Mouse (Mus musculus) cerebellum, adult 2 months (tissue): ENCODE data around the gene Homer2. TPM values are rescaled to one million over a fixed set of nuclear protein-coding genes. Genes with fewer than 3 reads are reported as not detected.

ENCODE experiments used
- DNase-seq, 2 experiments: peaks; one replicate each; pipeline ENCODE4 v3.0.0; 2021
- H3K27ac ChIP-seq: fragments of 200-500 bp; 2 replicates; pipeline ENCODE4 v1.5.1; 2012; ENCODE audit warnings: low read length, control low read depth, inconsistent platforms; ENCODE audit not compliant: insufficient read depth
- H3K27me3 ChIP-seq: fragments of 200-500 bp; 2 replicates; pipeline ENCODE4 v1.6.1; 2012; ENCODE audit warnings: inconsistent platforms, mild to moderate bottlenecking, low read length, moderate library complexity; ENCODE audit not compliant: control insufficient read depth, insufficient read depth
- H3K4me1 ChIP-seq: fragments of 200-500 bp; 2 replicates; pipeline ENCODE4 v1.6.1; 2011; ENCODE audit warnings: low read length; ENCODE audit not compliant: control insufficient read depth, insufficient read depth
- H3K4me3 ChIP-seq: fragments of 200-500 bp; replicated peaks from 2 replicates; pipeline ENCODE3; 2011; ENCODE audit warnings: mild to moderate bottlenecking, low read depth, low read length, control low read depth; ENCODE audit not compliant: insufficient read depth
- CTCF ChIP-seq: fragments of 200-500 bp; IDR thresholded peaks from 2 replicates; pipeline ENCODE4 v1.5.1; 2011; ENCODE audit warnings: low read depth, mild to moderate bottlenecking, control low read depth, low read length, moderate library complexity, borderline replicate concordance; ENCODE audit not compliant: insufficient read depth
- POLR2A ChIP-seq: fragments of 200-500 bp; IDR thresholded peaks from 2 replicates; pipeline ENCODE4 v1.6.1; 2011; ENCODE audit warnings: low read length, control low read depth, borderline replicate concordance; ENCODE audit not compliant: insufficient read depth
- WGBS: fragments of 180-500 bp; shearing (Covaris S2); methylation state at CpG from one replicate; pipeline ENCODE4 v1.1.7; 2018; 5-methylcytosine and 5-hydroxymethylcytosine counted together
- polyA plus RNA-seq: library from polyadenylated mRNA; depleted of rRNA; stranded (reverse); fragments of >200 nt; gene quantifications from 2 replicates; pipeline ENCODE4 v1.2.3, GENCODE M21; 2012

Gene Homer2
- polyA plus RNA-seq, 1 experiment, result 10.0 TPM

DNA sequence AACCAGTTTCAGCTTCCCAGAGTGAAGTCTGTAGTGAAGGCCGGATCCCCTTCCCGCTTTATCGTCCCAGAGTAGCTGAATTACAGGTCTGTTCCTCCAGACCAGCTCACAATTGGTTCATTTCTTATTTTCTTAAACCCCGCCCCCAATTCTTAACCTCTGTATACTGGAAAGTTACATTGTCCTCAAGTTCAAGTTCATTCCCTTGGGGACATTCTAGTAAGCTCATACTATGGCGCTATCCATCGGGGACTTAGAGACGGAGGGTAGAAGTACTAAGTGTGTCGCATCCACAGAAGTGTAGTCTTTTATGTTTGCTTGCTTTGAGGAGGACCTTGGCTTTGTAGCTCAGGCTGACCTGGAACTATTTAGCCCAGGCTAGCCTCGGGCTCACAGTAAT is 133.5 kb downstream of the Homer2 start:
- TF ChIP-seq POLR2A (no peak), CTCF (no peak)
- 94% methylated on average over 9 of the region's 9 CpGs for WGBS
- peaks cover 11% of the 10 kb centered on the region for H3K4me1 ChIP-seq

DNA sequence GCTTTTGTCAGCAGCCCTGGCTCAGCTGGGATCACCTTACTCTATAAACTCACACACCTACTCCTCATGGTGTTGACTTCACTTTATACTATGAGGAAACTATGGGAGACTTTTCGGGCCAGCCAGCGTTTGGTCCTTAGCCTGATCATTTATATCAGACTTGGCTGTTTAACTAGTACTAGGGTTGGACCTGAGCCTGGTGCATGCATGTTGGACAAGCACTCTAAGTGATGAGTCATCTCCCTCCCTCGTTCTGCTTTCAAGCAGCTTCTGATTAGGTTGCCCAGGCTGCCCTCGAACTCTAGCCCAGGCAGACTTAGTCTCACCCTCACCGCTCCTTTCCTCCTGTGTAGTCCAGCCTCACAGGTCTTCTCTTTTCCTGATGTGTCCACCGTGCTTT is 133.9 kb downstream of the Homer2 start:
- H3K27me3 ChIP-seq, result no peaks in the 10 kb centered on the region
- peak in 1 of 2 experiments; percentile 68 for DNase-seq
- TF ChIP-seq POLR2A (no peak), CTCF (no peak)
- 39% methylated on average over 6 of the region's 6 CpGs for WGBS
- H3K27ac ChIP-seq, result no peak overlapping the region
- H3K4me1 ChIP-seq, result peaks cover 11% of the 10 kb centered on the region
- H3K4me3 ChIP-seq, result no peak overlapping the region

More for the DNA sequence above, 133.5 kb downstream of the Homer2 start:
- DNase-seq, result no peak
- H3K4me3 ChIP-seq, result no peak overlapping the region
- no peak overlapping the region for H3K27ac ChIP-seq
- H3K27me3 ChIP-seq, result no peaks in the 10 kb centered on the region

DNA sequence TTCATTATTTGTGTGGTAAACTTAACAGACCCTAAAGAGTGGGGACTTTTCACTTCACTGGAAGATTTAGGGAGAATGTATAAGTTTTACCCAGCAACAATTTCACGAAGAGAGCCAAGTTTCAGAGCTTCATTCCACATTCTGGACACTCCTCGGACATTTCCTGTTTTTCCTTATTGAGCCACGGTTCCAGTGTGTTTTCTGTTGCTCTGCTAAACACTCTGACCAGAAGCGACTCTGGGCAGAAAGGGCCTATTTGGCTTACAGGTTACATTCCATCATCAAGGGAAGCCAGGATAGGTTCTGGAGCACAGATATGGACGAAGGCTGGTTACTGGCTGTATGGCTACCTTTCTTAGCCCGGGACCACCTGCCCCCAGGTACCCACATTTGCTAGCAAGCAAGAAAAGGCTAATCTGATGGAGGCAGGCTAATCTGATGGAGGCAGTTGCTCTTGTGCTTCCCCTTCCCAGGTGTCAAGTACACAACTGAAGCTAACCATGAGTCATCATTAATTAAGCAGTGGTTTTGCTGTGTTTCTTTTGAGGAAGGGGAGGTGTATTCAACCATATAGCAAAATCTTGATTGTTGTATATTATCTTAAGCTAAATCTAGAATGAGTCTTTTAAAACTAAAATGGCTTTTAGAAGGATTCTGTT is 134.6 kb downstream of the Homer2 start:
- no peak for TF ChIP-seq POLR2A
- no peak for TF ChIP-seq CTCF
- DNase-seq, result no peak
- WGBS, result 44% methylated on average over 6 of the region's 6 CpGs
- Histone ChIP-seq H3K4me1 (peaks cover 11% of the 10 kb centered on the region), H3K27ac (no peak overlapping the region), H3K27me3 (no peaks in the 10 kb centered on the region), H3K4me3 (peak overlapping the region; percentile 31)

DNA sequence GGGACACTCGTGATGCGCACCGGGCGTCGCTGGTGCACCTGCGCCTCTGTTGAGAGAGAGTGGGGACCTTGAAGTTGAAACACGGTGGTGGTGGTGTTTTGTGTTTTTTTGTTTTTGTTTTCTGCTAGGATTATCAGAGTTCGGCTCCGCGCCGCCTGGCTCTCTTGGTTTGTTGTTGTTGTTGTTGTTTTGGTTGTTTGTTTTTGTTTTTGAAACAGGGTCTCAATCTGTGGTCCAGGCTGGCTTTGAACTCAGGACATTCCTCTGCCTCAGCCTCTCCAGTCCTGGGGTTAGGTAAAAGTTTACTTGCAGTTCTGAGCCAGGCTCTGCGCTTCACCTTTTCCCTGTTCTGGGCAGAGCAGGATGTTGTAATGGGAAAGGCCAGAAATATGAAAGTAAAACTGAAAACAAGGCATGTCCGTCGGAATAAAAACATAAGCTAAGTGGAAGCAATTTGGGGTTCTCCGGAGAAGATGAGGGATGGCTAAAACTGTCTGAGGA is 135.3 kb downstream of the Homer2 start:
- peak overlapping the region; percentile 58 for H3K4me3 ChIP-seq
- TF ChIP-seq POLR2A (no peak), CTCF (no peak)
- no peak for DNase-seq
- H3K4me1 ChIP-seq, result peaks cover 11% of the 10 kb centered on the region
- peak overlapping the region; percentile 80 for H3K27ac ChIP-seq
- no peaks in the 10 kb centered on the region for H3K27me3 ChIP-seq
- 8% methylated on average over 15 of the region's 15 CpGs for WGBS

DNA sequence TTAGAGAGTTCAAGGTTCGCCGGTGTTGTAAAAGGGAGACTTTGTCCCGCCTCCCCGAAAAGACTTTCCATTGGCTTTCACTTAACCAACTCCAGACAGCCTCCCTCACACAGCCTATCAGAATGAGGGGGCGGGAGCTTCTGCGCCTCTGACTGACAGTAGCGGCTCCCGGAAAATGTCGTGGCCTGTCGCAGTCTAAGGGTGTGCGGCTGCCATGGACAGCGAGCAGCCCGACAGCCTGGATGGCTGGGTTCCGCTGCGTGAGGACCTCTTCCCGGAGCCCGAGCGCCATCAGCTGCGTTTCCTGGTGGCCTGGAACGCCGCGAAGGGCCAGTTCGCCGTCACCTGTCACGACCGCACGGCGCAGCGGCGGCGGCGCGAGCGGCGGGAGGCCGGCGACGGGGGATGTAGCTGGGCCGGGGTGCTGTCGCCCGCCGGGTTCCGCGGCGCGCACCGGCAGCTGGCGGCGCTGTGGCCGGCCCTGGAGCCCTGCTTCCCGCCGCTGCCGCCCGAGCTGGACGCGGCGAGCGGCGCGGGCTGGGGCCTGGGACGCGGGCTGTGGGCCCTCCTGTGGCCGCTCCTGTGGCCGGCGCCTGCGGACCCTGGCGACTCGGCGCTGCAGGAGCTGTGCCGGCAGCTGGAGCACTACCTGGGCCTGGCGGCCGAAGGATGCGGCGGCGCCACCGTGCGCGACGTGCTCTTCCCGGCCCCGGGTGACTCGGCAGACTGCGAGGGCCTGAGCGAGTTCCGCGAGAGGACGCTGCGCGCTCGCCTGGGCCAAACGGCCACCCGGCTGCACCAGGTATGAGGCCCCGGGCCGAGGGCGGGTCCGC is 136.0 kb downstream of the Homer2 start, which contains the start of gene Whamm:
TSS of gene Whamm (plus strand) at position 159 of the 833 bp plus-strand sequence.
- TF ChIP-seq CTCF, result peak; percentile 32; the same call in 1 of the 2 replicates
- TF ChIP-seq POLR2A, result peak; percentile 88
- Histone ChIP-seq H3K4me3 (peak within 1 kb of the TSS; percentile 58), H3K4me1 (peaks cover 11% of the 10 kb centered on the region), H3K27me3 (no peaks in the 10 kb centered on the region), H3K27ac (peak within 1 kb of the TSS; percentile 80)
- DNase-seq, result peak; percentile 92 to 95
- WGBS, result 2% methylated on average over 95 of the region's 96 CpGs

DNA sequence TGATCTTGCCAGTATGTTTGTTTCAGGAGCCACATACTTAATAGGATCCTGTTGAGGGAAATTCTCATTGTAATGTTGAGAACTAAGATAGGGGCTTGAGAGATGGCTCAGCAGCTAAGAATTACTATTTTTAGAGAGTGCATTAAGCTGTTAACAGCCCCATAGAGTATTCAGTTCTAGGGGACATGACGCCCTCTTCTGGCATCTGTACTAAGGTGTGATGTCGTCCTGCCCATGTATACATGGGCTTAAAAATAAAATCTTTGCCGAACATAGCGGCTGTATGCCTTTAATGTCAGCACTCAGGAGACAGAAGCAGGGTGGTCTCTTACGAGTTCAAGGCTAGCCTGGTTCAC is 136.6 kb downstream of the Homer2 start:
- Histone ChIP-seq H3K27ac (no peak overlapping the region), H3K4me1 (peaks cover 11% of the 10 kb centered on the region), H3K27me3 (no peaks in the 10 kb centered on the region), H3K4me3 (peak overlapping the region; percentile 28)
- no peak for DNase-seq
- 2% methylated on average over 5 of the region's 5 CpGs for WGBS
- TF ChIP-seq CTCF, result peak; percentile 26; the same call in 1 of the 2 replicates
- no peak for TF ChIP-seq POLR2A

GRCm38 (mm10) chr7:81570271-81570670 is 137.1 kb downstream of the Homer2 start:
- H3K27me3 ChIP-seq, result no peaks in the 10 kb centered on the region
- no peak for DNase-seq
- TF ChIP-seq CTCF (no peak), POLR2A (no peak)

GRCm38 (mm10) chr7:81569851-81570250 is 137.5 kb downstream of the Homer2 start:
- Histone ChIP-seq H3K4me1 (peaks cover 11% of the 10 kb centered on the region), H3K27me3 (no peaks in the 10 kb centered on the region), H3K4me3 (no peak overlapping the region), H3K27ac (no peak overlapping the region)
- TF ChIP-seq CTCF (no peak), POLR2A (no peak)
- WGBS, result 98% methylated on average over 1 of the region's 1 CpGs
- DNase-seq, result no peak

More at GRCm38 (mm10) chr7:81570271-81570670, 137.1 kb downstream of the Homer2 start:
- H3K4me3 ChIP-seq, result no peak overlapping the region
- WGBS, result 96% methylated on average over 3 of the region's 3 CpGs
- peaks cover 11% of the 10 kb centered on the region for H3K4me1 ChIP-seq
- H3K27ac ChIP-seq, result no peak overlapping the region
